Mouse (Mus musculus) stomach, embryonic 15.5 days (tissue): ENCODE data around the gene H13. TPM values are rescaled to one million over a fixed set of nuclear protein-coding genes. Genes with fewer than 3 reads are reported as not detected.

ENCODE experiments used
- ATAC-seq: fragments of 200-750 bp; cut with Nextera tagmentation; 2 replicates; pipeline ENCODE4 v1.8.0; 2017; ENCODE audit warnings: low read depth, moderate number of reproducible peaks, moderate TSS enrichment; ENCODE audit not compliant: insufficient read depth, low FRiP score
- H3K27ac ChIP-seq: fragments of 300-500 bp; sonication (generic); 2 replicates; pipeline ENCODE4 v1.5.1; 2015; ENCODE audit warnings: mild to moderate bottlenecking, inconsistent platforms
- H3K27me3 ChIP-seq: fragments of 300-500 bp; sonication (generic); replicated peaks from 2 replicates; pipeline ENCODE4 v1.6.1; 2015; ENCODE audit warnings: inconsistent platforms
- H3K36me3 ChIP-seq: fragments of 300-500 bp; sonication (generic); 2 replicates; pipeline ENCODE4 v1.6.1; 2015; ENCODE audit warnings: inconsistent platforms
- H3K4me1 ChIP-seq: fragments of 300-500 bp; sonication (generic); 2 replicates; pipeline ENCODE4 v1.6.1; 2015; ENCODE audit warnings: inconsistent platforms
- H3K4me2 ChIP-seq: fragments of 300-500 bp; sonication (generic); 2 replicates; pipeline ENCODE4 v1.6.1; 2015; ENCODE audit warnings: mild to moderate bottlenecking, inconsistent platforms
- H3K4me3 ChIP-seq: fragments of 300-500 bp; sonication (generic); replicated peaks from 2 replicates; pipeline ENCODE4 v1.5.1; 2015; ENCODE audit warnings: inconsistent platforms
- H3K9ac ChIP-seq: fragments of 300-500 bp; sonication (generic); 2 replicates; pipeline ENCODE4 v1.6.1; 2015; ENCODE audit warnings: inconsistent platforms
- H3K9me3 ChIP-seq: fragments of 300-500 bp; sonication (generic); 2 replicates; pipeline ENCODE4 v1.6.1; 2016; ENCODE audit warnings: inconsistent platforms
- WGBS: fragments of 180-500 bp; shearing (Covaris S2); methylation state at CpG from one replicate; pipeline ENCODE4 v1.1.7; 2015; 5-methylcytosine and 5-hydroxymethylcytosine counted together
- polyA plus RNA-seq: library from polyadenylated mRNA; unstranded; fragments of >200 nt; fragmentation: Nextera tagmentation; extraction: Ambion mirVana; gene quantifications from 2 replicates; pipeline ENCODE4 v1.2.1, GENCODE M21; 2015

Gene H13
- 122 and 135 TPM in 2 replicates for polyA plus RNA-seq

DNA sequence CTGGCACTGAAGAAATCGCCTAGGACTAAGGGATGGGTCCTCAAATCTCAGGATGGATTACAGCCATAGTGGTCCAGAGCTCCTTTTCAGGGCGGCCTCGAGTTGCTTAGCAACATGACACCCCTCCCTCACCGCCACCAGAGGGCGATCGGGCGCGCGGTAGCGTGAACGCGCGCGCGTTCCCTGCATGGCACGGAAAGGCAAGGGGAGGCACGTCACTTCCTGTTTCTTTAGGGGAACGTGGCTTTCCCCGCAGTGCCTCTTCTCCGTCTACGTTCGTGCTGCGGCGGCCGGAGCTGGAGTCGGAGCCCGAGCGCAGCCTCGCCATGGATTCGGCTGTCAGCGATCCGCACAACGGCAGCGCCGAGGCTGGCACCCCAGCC is at the start of gene H13:
TSS of gene H13 (plus strand) at position 206 of the 383 bp plus-strand sequence.
- WGBS: under 1% methylated on average over 35 of the region's 35 CpGs

DNA sequence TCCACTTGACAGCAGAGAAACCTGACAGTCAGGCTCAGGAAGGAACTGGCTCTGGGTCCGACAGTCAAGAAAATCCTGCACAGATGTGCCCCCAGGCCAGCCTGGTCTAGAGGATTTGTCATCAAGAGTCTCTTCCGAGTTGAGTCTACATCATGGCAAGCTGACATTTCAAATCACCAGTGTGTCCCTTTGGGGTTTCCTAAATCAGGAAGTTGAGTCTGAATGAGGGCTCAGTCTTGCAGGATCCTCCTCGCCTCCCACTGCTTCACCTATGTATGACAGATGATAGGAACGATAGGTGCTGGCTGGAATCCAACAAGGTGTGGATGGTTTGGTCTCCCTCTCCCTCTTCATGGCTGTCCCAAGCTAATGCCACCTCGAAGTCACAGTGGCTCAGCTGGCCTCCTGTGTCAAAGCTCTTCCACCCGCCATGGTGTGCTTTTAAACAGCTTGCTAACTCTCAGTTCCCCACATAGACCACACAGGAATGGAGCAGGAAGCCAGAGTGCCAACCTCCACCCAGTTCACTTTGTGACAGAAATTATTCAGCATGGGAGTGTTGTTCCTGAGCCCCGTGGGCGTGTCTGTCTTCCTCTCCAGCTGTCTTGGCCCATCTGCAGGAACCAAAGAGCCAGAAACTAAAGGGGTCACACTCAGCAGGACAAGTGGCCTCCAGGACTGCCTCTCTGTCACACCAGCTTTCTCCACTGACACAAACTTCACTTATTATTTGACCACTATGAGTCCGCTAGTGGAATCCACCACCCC is 48.7 kb upstream of the H13 start:
- WGBS: 64% methylated on average over 9 of the region's 9 CpGs

More for the DNA sequence above, at the start of gene H13:
- H3K4me2 ChIP-seq: peak within 1 kb of the TSS; percentile 74
- H3K4me1 ChIP-seq: peaks cover 32% of the 10 kb centered on the region
- H3K4me3 ChIP-seq: peak within 1 kb of the TSS; percentile 91
- peak within 1 kb of the TSS; percentile 68 for H3K9ac ChIP-seq
- H3K27me3 ChIP-seq: no peaks in the 10 kb centered on the region
- H3K27ac ChIP-seq: peak within 1 kb of the TSS; percentile 95
- peak; percentile 79 for ATAC-seq
- no peaks in the 10 kb centered on the region for H3K9me3 ChIP-seq
- H3K36me3 ChIP-seq: no peaks in the 10 kb centered on the region

DNA sequence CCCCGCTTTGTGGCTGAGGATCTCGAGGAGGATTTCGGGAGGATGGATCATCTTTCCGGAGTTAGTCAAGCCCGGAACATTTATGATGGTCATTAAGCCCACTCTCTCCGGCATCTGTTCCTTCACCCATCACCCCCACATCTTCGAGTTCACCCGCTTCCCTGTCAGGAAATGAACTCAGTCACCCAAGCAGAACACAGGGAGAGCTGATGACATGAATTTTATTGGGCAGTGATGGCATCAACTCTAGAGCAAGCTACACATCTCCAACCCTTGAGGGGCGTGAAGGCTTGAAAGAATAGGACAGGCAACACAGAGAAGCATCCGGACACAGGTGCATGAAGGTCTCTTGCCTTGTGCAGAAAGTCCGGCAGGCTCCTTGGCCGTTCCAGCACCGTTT is 47.1 kb upstream of the H13 start:
- no peak overlapping the region for H3K4me3 ChIP-seq

More for the DNA sequence above, 48.7 kb upstream of the H13 start:
- H3K4me2 ChIP-seq: no peak overlapping the region
- H3K36me3 ChIP-seq: no peaks in the 10 kb centered on the region
- no peaks in the 10 kb centered on the region for H3K9me3 ChIP-seq
- no peak for ATAC-seq
- no peak overlapping the region for H3K27ac ChIP-seq
- no peaks in the 10 kb centered on the region for H3K4me1 ChIP-seq
- H3K4me3 ChIP-seq: no peak overlapping the region
- H3K27me3 ChIP-seq: no peaks in the 10 kb centered on the region; the same call in 1 of the 2 replicates
- H3K9ac ChIP-seq: no peak overlapping the region

DNA sequence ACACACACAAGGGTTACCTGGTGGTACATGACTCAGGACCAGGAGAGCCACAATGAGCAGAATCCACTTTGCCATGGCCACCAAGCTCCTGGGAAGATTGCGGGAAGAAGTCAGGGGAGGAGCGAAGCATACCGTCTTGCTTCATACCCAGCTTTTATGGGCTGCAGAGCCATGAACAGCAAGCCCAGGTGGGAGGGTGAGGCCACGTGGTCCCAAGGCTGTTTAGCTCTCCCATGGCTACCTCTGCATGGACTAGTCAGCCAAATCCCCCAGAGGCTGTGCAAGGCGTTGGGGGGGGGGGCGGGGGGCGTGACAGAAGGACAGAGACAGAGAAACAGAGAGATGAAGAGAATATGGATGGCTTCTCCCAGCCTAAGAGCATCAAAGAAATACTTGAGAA is 46.3 kb upstream of the H13 start, which contains the start of gene Defb25:
TSS of gene Defb25 (minus strand) at position 101 of the 400 bp plus-strand sequence.
- no peak within 1 kb of the TSS for H3K4me2 ChIP-seq
- H3K4me1 ChIP-seq: peaks cover 9% of the 10 kb centered on the region; the same call in 1 of the 2 replicates
- H3K36me3 ChIP-seq: no peaks in the 10 kb centered on the region
- H3K4me3 ChIP-seq: no peak within 1 kb of the TSS
- 75% methylated on average over 7 of the region's 7 CpGs for WGBS
- H3K27ac ChIP-seq: no peak within 1 kb of the TSS
- H3K9ac ChIP-seq: no peak within 1 kb of the TSS
- no peak for ATAC-seq
- H3K27me3 ChIP-seq: peaks cover 14% of the 10 kb centered on the region
- no peaks in the 10 kb centered on the region for H3K9me3 ChIP-seq

More for the DNA sequence above, 47.1 kb upstream of the H13 start:
- Histone ChIP-seq H3K4me1 (peaks cover 9% of the 10 kb centered on the region; the same call in 1 of the 2 replicates), H3K9ac (no peak overlapping the region), H3K27me3 (peaks cover 13% of the 10 kb centered on the region), H3K4me2 (no peak overlapping the region), H3K36me3 (no peaks in the 10 kb centered on the region), H3K27ac (no peak overlapping the region), H3K9me3 (no peaks in the 10 kb centered on the region)
- 87% methylated on average over 13 of the region's 13 CpGs for WGBS
- ATAC-seq: no peak

DNA sequence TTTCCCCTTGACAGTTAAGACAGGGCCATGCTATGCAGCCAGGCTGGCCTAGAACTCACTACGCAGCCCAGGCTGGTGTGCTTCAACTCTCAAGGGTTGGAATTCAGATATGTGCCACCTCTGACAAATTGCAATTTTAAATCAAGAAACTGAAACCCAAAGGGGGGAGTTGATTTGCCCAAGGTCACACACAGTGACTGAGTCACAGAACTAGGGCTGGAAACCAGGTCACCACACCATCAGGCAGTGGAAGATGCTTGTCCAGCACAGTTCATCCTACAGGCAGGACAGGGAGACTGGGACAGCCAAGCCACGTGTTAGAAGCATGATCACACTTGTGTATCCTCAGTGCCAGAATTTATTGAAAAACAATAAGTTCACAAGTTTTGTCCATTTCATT is 44.7 kb upstream of the H13 start:
- Histone ChIP-seq H3K9ac (no peak overlapping the region), H3K4me1 (peaks cover 12% of the 10 kb centered on the region; the same call in 1 of the 2 replicates), H3K4me2 (no peak overlapping the region), H3K27me3 (peaks cover 18% of the 10 kb centered on the region), H3K36me3 (no peaks in the 10 kb centered on the region), H3K9me3 (no peaks in the 10 kb centered on the region), H3K4me3 (no peak overlapping the region), H3K27ac (no peak overlapping the region)
- WGBS: 90% methylated on average over 2 of the region's 2 CpGs
- no peak for ATAC-seq

DNA sequence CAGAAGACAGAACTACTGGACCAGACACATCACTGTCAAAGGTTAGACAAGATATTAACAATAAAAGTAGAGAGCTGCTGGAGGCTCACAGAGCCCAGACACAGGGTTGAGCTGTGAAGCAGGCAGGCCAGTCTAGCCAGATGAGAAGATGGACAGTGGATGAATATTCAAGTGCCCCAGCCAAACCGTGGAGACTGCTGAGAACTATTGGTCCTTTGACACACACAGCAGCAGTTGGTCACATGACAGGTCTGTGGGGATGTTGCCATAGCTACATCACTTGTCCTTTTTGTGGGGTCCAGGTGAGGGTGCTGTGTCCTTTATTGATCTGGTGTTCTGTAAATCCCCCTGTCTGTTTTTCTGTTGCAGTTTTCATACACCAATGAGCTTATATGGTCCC is 44.0 kb upstream of the H13 start:
- no peak overlapping the region for H3K4me3 ChIP-seq
- peaks cover 12% of the 10 kb centered on the region; the same call in 1 of the 2 replicates for H3K4me1 ChIP-seq
- H3K36me3 ChIP-seq: no peaks in the 10 kb centered on the region
- peaks cover 18% of the 10 kb centered on the region for H3K27me3 ChIP-seq
- ATAC-seq: no peak
- no peak overlapping the region for H3K4me2 ChIP-seq
- WGBS: 16% methylated on average over 1 of the region's 1 CpGs
- no peaks in the 10 kb centered on the region for H3K9me3 ChIP-seq
- no peak overlapping the region for H3K9ac ChIP-seq
- H3K27ac ChIP-seq: no peak overlapping the region

DNA sequence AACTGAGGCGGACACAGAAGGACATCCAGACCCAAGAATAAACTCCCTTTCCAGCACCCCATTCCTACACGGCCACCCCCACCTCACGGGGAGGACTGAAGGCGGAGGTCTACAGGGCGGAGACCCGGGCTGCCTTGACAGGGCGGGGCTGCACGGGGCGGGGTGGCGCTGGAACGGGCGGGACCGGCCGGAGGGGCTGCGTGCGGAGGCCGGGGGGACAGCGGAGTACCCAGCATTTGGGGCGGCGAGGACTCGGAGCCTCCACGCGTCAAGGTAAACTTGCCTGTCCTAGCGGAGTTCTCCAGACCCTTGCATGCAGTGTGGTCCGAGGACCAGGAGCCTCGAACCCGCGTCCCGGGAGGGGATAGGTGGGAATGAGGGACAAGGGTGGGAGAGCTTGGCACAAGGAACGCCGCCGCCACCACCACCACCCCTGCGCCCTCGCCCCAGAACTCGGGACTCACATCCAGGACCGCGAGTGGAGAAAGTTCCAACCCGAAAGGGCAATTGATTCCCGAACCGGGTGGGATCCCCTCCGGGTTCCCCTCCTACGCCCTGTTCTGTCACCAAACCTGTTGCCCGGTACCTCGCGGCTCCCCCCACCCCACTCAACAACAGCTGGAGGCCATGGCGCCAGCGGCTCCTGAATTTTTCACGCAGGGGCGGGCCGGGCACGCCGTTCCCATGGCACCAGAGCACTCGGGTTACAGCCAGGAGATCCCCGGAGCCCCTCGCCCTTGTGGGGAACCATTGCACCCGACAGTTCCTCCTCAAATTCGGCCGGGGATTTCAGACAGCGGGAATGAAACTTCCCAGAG is 42.3 kb upstream of the H13 start, which contains the start of gene Rem1:
TSS of gene Rem1 (plus strand) at position 178 of the 818 bp plus-strand sequence.
- H3K36me3 ChIP-seq: no peaks in the 10 kb centered on the region
- peak within 1 kb of the TSS; percentile 33; the same call in 1 of the 2 replicates for H3K9ac ChIP-seq
- H3K4me3 ChIP-seq: peak within 1 kb of the TSS; percentile 52
- WGBS: 1% methylated on average over 59 of the region's 59 CpGs
- H3K27me3 ChIP-seq: peaks cover 18% of the 10 kb centered on the region
- peak; percentile 78 for ATAC-seq
- peak within 1 kb of the TSS; percentile 58 for H3K27ac ChIP-seq
- H3K4me1 ChIP-seq: peaks cover 12% of the 10 kb centered on the region; the same call in 1 of the 2 replicates
- H3K9me3 ChIP-seq: no peaks in the 10 kb centered on the region
- peak within 1 kb of the TSS; percentile 63 for H3K4me2 ChIP-seq

DNA sequence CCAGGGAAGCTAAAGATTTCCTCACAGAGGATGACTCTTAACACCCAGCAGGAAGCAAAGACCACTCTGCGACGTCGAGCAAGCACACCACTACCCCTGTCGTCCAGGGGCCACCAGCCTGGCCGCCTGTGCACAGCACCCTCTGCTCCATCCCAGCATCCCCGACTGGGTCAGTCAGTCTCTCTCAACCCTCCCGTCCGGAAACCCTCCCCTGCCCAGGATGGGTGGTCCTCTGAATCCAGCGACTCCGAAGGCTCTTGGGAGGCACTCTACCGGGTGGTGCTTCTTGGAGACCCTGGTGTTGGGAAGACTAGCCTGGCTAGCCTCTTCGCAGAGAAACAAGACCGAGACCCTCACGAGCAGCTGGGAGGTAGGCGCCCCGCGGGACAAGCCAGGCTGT is 41.2 kb upstream of the H13 start:
- Histone ChIP-seq H3K4me1 (peaks cover 17% of the 10 kb centered on the region; the same call in 1 of the 2 replicates), H3K4me2 (peak overlapping the region; percentile 63), H3K27ac (no peak overlapping the region), H3K27me3 (peaks cover 18% of the 10 kb centered on the region), H3K9me3 (no peaks in the 10 kb centered on the region), H3K36me3 (no peaks in the 10 kb centered on the region), H3K9ac (no peak overlapping the region), H3K4me3 (peak overlapping the region; percentile 52)
- ATAC-seq: no peak
- 45% methylated on average over 17 of the region's 17 CpGs for WGBS

DNA sequence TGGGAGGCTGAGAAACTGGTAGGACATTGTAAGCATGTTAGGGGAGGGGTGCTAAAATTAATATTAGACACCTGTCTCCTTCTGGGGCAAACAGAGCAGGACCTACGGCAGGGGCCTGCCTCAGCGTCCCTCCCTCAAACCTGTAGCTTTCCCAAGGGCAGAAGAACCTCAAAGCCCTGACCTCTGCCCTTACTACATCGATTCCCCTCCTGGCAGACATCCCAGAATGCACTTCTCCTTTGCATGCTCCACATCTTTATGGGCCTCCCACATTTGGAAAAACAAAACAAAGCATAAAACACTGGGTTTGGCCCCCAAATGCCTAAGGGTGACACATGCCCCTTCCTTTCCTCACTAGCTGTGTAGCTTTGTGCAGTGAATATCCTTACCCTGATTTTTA is 40.0 kb upstream of the H13 start:
- 41% methylated on average over 3 of the region's 3 CpGs for WGBS
- no peak overlapping the region for H3K9ac ChIP-seq
- peak overlapping the region; percentile 63; the same call in 1 of the 2 replicates for H3K4me2 ChIP-seq
- no peak overlapping the region for H3K27ac ChIP-seq
- H3K36me3 ChIP-seq: no peaks in the 10 kb centered on the region
- no peak overlapping the region for H3K4me3 ChIP-seq
- H3K4me1 ChIP-seq: peaks cover 25% of the 10 kb centered on the region
- H3K9me3 ChIP-seq: no peaks in the 10 kb centered on the region
- peaks cover 18% of the 10 kb centered on the region for H3K27me3 ChIP-seq
- no peak for ATAC-seq

DNA sequence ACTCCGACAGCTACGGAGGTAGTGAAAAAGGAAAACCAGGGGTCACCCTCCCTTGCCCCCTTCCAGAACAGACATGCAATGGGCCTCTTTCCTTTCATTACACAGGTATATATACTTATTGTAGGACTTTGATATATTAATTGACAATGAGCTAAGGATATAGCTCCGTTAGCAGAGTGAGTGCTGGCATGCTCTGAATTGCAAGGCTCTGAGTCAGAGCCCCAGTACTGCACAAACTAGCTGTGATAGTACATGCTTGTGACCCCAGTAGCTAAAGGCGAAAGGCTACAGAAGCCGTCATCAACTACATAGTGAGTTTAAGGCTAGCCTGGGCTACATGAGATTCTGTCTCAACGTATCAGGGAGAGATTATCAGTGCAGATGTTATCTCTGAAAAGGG is 39.4 kb upstream of the H13 start:
- WGBS: 81% methylated on average over 6 of the region's 6 CpGs
- Histone ChIP-seq H3K27me3 (peaks cover 18% of the 10 kb centered on the region), H3K27ac (no peak overlapping the region), H3K9ac (no peak overlapping the region), H3K4me1 (peaks cover 29% of the 10 kb centered on the region), H3K9me3 (no peaks in the 10 kb centered on the region), H3K36me3 (no peaks in the 10 kb centered on the region), H3K4me2 (no peak overlapping the region), H3K4me3 (no peak overlapping the region)
- no peak for ATAC-seq

DNA sequence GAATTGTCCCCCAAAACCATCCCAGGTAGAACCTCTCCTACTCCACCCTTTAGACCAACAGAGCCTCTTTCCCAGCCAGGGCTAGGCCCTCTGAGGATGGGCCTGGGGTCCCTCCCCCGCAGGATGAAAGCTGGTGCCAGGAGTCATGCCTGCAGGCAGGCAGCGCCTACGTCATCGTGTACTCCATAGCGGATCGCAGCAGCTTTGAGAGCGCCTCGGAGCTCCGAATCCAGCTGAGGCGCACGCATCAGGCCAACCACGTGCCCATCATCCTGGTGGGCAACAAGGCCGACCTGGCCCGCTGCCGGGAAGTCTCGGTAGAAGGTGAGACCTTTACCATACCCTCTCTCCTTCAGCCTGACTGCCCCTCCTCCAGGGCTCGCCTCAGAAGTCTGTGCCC is 35.9 kb upstream of the H13 start:
- no peak for ATAC-seq
- Histone ChIP-seq H3K36me3 (no peaks in the 10 kb centered on the region), H3K27me3 (0 out of 2 replicates have a peak, but pooled peaks cover 1% of the 10 kb centered on the region), H3K4me2 (peak overlapping the region; percentile 33), H3K4me1 (peaks cover 39% of the 10 kb centered on the region), H3K27ac (peak overlapping the region; percentile 40; the same call in 1 of the 2 replicates), H3K4me3 (no peak overlapping the region), H3K9ac (no peak overlapping the region), H3K9me3 (no peaks in the 10 kb centered on the region)
- 28% methylated on average over 17 of the region's 17 CpGs for WGBS
